Mouse (Mus musculus) heart, embryonic 16.5 days (tissue): ENCODE results near the gene Snx13. TPM values are rescaled to one million over a fixed set of nuclear protein-coding genes. Genes with fewer than 3 reads are reported as not detected.

Experiments
- ATAC-seq: fragments of 200-750 bp; cut with Nextera tagmentation; replicated peaks from 2 replicates; pipeline ENCODE4 v1.8.0; 2017; ENCODE audit warnings: moderate number of reproducible peaks; ENCODE audit not compliant: insufficient read depth, low FRiP score; ENCODE audit errors: extremely low read depth
- H3K27ac ChIP-seq: fragments of 300-500 bp; sonication (generic); 2 replicates; pipeline ENCODE4 v1.5.1; 2014; ENCODE audit warnings: mild to moderate bottlenecking, low read length, control low read depth, moderate library complexity
- H3K27me3 ChIP-seq: fragments of 300-500 bp; sonication (generic); 2 replicates; pipeline ENCODE4 v1.6.1; 2014; ENCODE audit warnings: low read length, mixed read lengths; ENCODE audit not compliant: control insufficient read depth, insufficient read depth
- H3K36me3 ChIP-seq: fragments of 300-500 bp; sonication (generic); 2 replicates; pipeline ENCODE4 v1.6.1; 2014; ENCODE audit not compliant: control insufficient read depth, insufficient read depth
- H3K4me1 ChIP-seq: fragments of 300-500 bp; sonication (generic); 2 replicates; pipeline ENCODE4 v1.6.1; 2014; ENCODE audit warnings: low read length, mixed read lengths; ENCODE audit not compliant: control insufficient read depth, insufficient read depth
- H3K4me2 ChIP-seq: fragments of 300-500 bp; sonication (generic); 2 replicates; pipeline ENCODE4 v1.6.1; 2014; ENCODE audit warnings: low read depth, mild to moderate bottlenecking, control low read depth, low read length
- H3K4me3 ChIP-seq: fragments of 300-500 bp; sonication (generic); 2 replicates; pipeline ENCODE4 v1.5.1; 2014; ENCODE audit warnings: mild to moderate bottlenecking, control low read depth, low read length
- H3K9ac ChIP-seq: fragments of 300-500 bp; sonication (generic); 2 replicates; pipeline ENCODE4 v1.6.1; 2014; ENCODE audit warnings: low read length, control low read depth
- H3K9me3 ChIP-seq: fragments of 300-500 bp; sonication (generic); replicated peaks from 2 replicates; pipeline ENCODE4 v1.6.1; 2016; ENCODE audit warnings: low read length; ENCODE audit not compliant: control insufficient read depth
- WGBS: fragments of 180-500 bp; shearing (Covaris S2); extraction: QIAGEN DNeasy Blood & Tissue Kit; methylation state at CpG from one replicate; pipeline ENCODE4 v1.1.7; 2014; 5-methylcytosine and 5-hydroxymethylcytosine counted together
- polyA plus RNA-seq: library from polyadenylated mRNA; unstranded; fragments of >200 nt; fragmentation: Nextera tagmentation; extraction: Ambion mirVana; gene quantifications from 2 replicates; pipeline ENCODE4 v1.2.1, GENCODE M21; 2015

Gene Snx13
- polyA plus RNA-seq, 1 experiment from 2014 or later, result 33.8 TPM

GRCm38 (mm10) chr12:35016056-35016455 lies 30.9 kb upstream of the Snx13 start:
- WGBS, result 48% methylated on average over 3 of the region's 3 CpGs
- Histone ChIP-seq H3K27me3 (no peaks in the 10 kb centered on the region), H3K27ac (no peak overlapping the region), H3K4me2 (no peak overlapping the region), H3K4me1 (no peaks in the 10 kb centered on the region), H3K9ac (no peak overlapping the region), H3K9me3 (no peaks in the 10 kb centered on the region), H3K4me3 (no peak overlapping the region), H3K36me3 (no peaks in the 10 kb centered on the region)
- ATAC-seq, result no peak

GRCm38 (mm10) chr12:35016481-35017250 lies 30.3 kb upstream of the Snx13 start:
- Histone ChIP-seq H3K27me3 (no peaks in the 10 kb centered on the region), H3K36me3 (no peaks in the 10 kb centered on the region), H3K4me2 (no peak overlapping the region), H3K27ac (no peak overlapping the region), H3K4me3 (no peak overlapping the region), H3K4me1 (no peaks in the 10 kb centered on the region), H3K9me3 (no peaks in the 10 kb centered on the region), H3K9ac (no peak overlapping the region)
- no peak for ATAC-seq
- 76% methylated on average over 9 of the region's 9 CpGs for WGBS

DNA sequence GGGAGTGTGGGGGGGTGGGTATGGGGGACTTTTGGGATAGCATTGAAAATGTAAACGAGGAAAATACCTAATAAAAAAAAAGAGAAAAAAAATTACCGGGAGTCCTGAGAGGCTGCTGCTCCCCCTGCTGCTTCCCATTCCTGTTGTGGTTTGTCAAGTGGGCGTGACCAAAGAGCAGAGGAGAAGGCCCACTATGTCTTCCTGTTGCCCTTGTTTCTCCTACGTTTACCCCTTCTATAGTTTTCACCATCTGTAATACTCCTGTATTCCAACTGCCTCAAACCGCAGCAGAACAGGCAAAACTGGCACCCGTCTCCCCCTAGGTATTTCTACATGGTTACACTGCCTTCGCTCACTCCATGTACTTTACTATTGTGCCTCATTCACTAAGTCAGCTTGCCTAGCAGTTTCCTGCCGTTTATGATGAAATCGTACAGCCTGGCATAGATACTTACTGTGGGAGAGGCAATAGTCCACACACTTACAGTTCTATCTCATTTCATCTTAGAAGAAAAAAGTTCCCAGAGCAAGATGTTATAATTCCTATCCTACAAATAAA lies 28.2 kb upstream of the Snx13 start:
- no peaks in the 10 kb centered on the region for H3K9me3 ChIP-seq
- H3K27ac ChIP-seq, result no peak overlapping the region
- ATAC-seq, result no peak
- no peaks in the 10 kb centered on the region for H3K27me3 ChIP-seq
- no peaks in the 10 kb centered on the region for H3K36me3 ChIP-seq
- H3K4me2 ChIP-seq, result no peak overlapping the region
- no peak overlapping the region for H3K9ac ChIP-seq
- H3K4me1 ChIP-seq, result no peaks in the 10 kb centered on the region
- WGBS, result 77% methylated on average over 9 of the region's 9 CpGs
- no peak overlapping the region for H3K4me3 ChIP-seq

DNA sequence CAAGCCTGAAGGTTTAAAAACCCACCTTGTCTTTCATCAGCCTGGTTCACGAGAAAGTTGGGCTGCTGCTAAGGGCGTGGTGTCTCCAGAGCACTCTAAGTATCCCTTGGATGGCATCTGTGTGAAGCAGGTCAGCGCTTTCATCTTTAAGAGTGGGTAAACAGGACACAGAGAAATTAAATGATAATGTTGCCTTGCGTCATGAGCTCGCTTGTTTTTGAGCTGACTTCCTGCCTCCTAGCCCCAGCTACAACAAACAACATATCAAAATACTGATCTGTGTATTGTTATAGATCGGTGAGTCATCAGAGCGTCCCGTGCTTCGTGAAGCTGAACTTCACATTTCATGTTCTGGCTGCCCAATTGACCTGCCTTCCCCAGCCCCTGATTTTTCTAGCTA lies 25.7 kb upstream of the Snx13 start:
- ATAC-seq, result no peak

GRCm38 (mm10) chr12:35022066-35022465 lies 24.9 kb upstream of the Snx13 start:
- H3K9me3 ChIP-seq, result no peaks in the 10 kb centered on the region
- no peaks in the 10 kb centered on the region for H3K4me1 ChIP-seq
- H3K27ac ChIP-seq, result no peak overlapping the region
- no peak overlapping the region for H3K9ac ChIP-seq
- WGBS, result 56% methylated on average over 10 of the region's 10 CpGs
- ATAC-seq, result no peak
- H3K4me3 ChIP-seq, result no peak overlapping the region
- no peak overlapping the region for H3K4me2 ChIP-seq
- no peaks in the 10 kb centered on the region for H3K27me3 ChIP-seq
- H3K36me3 ChIP-seq, result no peaks in the 10 kb centered on the region

More for the DNA sequence above, 25.7 kb upstream of the Snx13 start:
- Histone ChIP-seq H3K27me3 (no peaks in the 10 kb centered on the region), H3K36me3 (no peaks in the 10 kb centered on the region), H3K9ac (no peak overlapping the region), H3K9me3 (no peaks in the 10 kb centered on the region), H3K4me3 (no peak overlapping the region), H3K4me1 (no peaks in the 10 kb centered on the region), H3K27ac (no peak overlapping the region), H3K4me2 (no peak overlapping the region)
- 77% methylated on average over 9 of the region's 9 CpGs for WGBS

GRCm38 (mm10) chr12:35025916-35026432 lies 21.0 kb upstream of the Snx13 start:
- Histone ChIP-seq H3K9ac (no peak overlapping the region), H3K27me3 (no peaks in the 10 kb centered on the region), H3K27ac (no peak overlapping the region), H3K4me3 (no peak overlapping the region), H3K4me1 (no peaks in the 10 kb centered on the region), H3K9me3 (no peaks in the 10 kb centered on the region), H3K4me2 (no peak overlapping the region), H3K36me3 (no peaks in the 10 kb centered on the region)
- WGBS, result 64% methylated on average over 4 of the region's 4 CpGs
- no peak for ATAC-seq

DNA sequence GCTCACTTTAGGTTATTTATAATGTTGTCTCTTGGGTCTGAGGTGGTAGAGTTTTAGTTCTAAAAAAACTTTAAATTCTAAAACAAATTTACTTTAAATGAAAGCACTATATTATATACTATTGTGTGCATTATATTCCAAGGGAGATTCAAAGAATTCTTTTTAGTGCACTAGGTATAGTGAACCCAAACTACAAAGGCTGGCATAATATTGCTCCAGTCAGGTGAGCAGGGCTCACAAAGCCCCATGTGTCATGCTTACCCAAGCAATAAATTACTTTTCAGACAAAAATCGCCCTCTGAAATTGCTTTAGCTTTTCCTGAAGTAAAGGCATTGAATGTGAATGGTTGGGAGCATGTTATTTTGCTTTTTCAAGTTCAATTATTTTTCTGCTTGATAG lies 19.5 kb upstream of the Snx13 start:
- H3K4me3 ChIP-seq, result no peak overlapping the region
- no peaks in the 10 kb centered on the region for H3K27me3 ChIP-seq
- 58% methylated on average over 1 of the region's 1 CpGs for WGBS
- no peaks in the 10 kb centered on the region for H3K9me3 ChIP-seq
- H3K27ac ChIP-seq, result no peak overlapping the region
- no peaks in the 10 kb centered on the region for H3K36me3 ChIP-seq
- no peak overlapping the region for H3K9ac ChIP-seq
- H3K4me1 ChIP-seq, result no peaks in the 10 kb centered on the region
- no peak overlapping the region for H3K4me2 ChIP-seq
- ATAC-seq, result no peak

- H3K4me1 ChIP-seq, result peaks cover 7% of the 10 kb centered on the region
- WGBS, result 7% methylated on average over 14 of the region's 14 CpGs
- no peaks in the 10 kb centered on the region for H3K9me3 ChIP-seq
- no peaks in the 10 kb centered on the region for H3K36me3 ChIP-seq
- no peaks in the 10 kb centered on the region for H3K27me3 ChIP-seq
- H3K4me3 ChIP-seq, result peak overlapping the region; percentile 45
- H3K9ac ChIP-seq, result peak overlapping the region; percentile 56
- peak; percentile 75 for ATAC-seq
- H3K4me2 ChIP-seq, result peak overlapping the region; percentile 55
- peak overlapping the region; percentile 82 for H3K27ac ChIP-seq
Measured at GRCm38 (mm10) chr12:35038668-35039570, 8.1 kb upstream of the Snx13 start.
